Mouse (Mus musculus) hindbrain, embryonic 13.5 days (tissue): ENCODE measurements around the gene Camta1. TPM values are rescaled to one million over a fixed set of nuclear protein-coding genes. Genes with fewer than 3 reads are reported as not detected.

ENCODE experiments used
- ATAC-seq: fragments of 200-750 bp; cut with Nextera tagmentation; 2 replicates; pipeline ENCODE4 v1.8.0; 2017; ENCODE audit warnings: moderate TSS enrichment; ENCODE audit not compliant: low FRiP score
- H3K27ac ChIP-seq: fragments of 300-500 bp; sonication (generic); 2 replicates; pipeline ENCODE4 v1.5.1; 2015; ENCODE audit warnings: inconsistent platforms, mild to moderate bottlenecking, moderate library complexity
- H3K27me3 ChIP-seq: fragments of 300-500 bp; sonication (generic); 2 replicates; pipeline ENCODE4 v1.6.1; 2015; ENCODE audit warnings: mild to moderate bottlenecking, inconsistent platforms
- H3K36me3 ChIP-seq: fragments of 300-500 bp; sonication (generic); 2 replicates; pipeline ENCODE4 v1.6.1; 2015; ENCODE audit warnings: mild to moderate bottlenecking, inconsistent platforms
- H3K4me1 ChIP-seq: fragments of 300-500 bp; sonication (generic); replicated peaks from 2 replicates; pipeline ENCODE4 v1.6.1; 2015; ENCODE audit warnings: inconsistent platforms
- H3K4me2 ChIP-seq: fragments of 300-500 bp; sonication (generic); 2 replicates; pipeline ENCODE4 v1.6.1; 2015; ENCODE audit warnings: inconsistent platforms, mild to moderate bottlenecking, moderate library complexity
- H3K4me3 ChIP-seq: fragments of 300-500 bp; sonication (generic); 2 replicates; pipeline ENCODE4 v1.5.1; 2015; ENCODE audit warnings: mild to moderate bottlenecking, inconsistent platforms
- H3K9ac ChIP-seq: fragments of 300-500 bp; sonication (generic); 2 replicates; pipeline ENCODE4 v1.6.1; 2015; ENCODE audit warnings: mild to moderate bottlenecking, inconsistent platforms
- H3K9me3 ChIP-seq: fragments of 300-500 bp; sonication (generic); 2 replicates; pipeline ENCODE4 v1.6.1; 2016; ENCODE audit warnings: inconsistent platforms
- WGBS: fragments of 180-500 bp; shearing (Covaris S2); methylation state at CpG from one replicate; pipeline ENCODE4 v1.1.7; 2015; 5-methylcytosine and 5-hydroxymethylcytosine counted together
- polyA plus RNA-seq: library from polyadenylated mRNA; unstranded; fragments of >200 nt; fragmentation: Nextera tagmentation; extraction: Ambion mirVana; gene quantifications from 2 replicates; pipeline ENCODE4 v1.2.1, GENCODE M21; 2015

The Camta1 gene
- 159 and 162 TPM in 2 replicates for polyA plus RNA-seq

DNA sequence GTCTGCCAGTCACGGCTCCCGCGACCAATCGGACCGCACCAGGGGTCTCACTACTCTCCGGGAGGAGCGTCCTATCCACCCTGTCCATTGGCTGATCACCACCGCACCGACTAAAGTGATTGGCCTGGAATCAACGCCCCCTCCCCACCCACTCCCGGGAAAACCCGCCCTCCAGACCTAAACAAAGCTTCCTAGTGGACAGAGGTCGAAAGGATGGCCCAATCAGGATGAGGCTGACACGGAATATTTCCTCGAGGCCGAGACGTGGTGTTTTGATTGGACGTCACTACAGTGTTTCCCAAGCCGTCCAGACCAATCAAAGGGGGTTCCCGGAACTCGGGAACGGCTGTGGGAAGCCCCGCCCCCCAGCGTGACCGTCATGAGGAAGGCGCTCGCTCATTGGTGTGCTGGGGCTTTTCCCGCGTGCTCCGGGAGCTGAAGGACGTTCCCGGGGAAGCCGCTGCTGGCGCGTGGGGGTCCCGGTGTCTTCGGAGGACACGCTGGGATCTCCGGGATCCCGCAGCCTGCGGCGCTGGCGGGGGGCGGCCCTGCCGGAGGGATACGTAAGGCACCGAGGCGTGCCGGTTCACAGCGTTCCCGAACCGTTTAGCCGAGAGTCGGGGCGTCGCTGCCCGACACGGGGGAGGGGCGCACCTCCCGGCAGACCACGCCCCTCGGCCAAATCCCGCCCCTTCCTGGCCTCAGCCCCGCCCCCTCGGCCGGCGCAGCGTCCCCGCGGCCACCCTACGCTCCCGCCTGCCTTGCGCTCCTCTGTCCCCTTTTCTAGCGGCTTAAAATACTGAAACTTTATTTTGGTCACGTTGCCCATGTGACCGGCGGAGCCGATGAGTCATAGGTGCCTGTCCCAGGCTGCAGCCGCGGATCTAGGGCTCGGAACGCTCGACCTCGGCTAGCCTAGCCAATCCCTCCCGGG is at the start of gene Camta1:
Gene Camta1, minus strand, starts transcription at position 71 of the 934 bp plus-strand sequence.
- Histone ChIP-seq H3K27ac (peak within 1 kb of the TSS; percentile 93), H3K4me1 (peaks cover 36% of the 10 kb centered on the region), H3K27me3 (no peaks in the 10 kb centered on the region), H3K9me3 (no peaks in the 10 kb centered on the region), H3K36me3 (no peaks in the 10 kb centered on the region; the same call in 1 of the 2 replicates), H3K9ac (peak within 1 kb of the TSS; percentile 87), H3K4me3 (peak within 1 kb of the TSS; percentile 80), H3K4me2 (peak within 1 kb of the TSS; percentile 92)
- under 1% methylated on average over 84 of the region's 85 CpGs for WGBS
- ATAC-seq = peak; percentile 98

DNA sequence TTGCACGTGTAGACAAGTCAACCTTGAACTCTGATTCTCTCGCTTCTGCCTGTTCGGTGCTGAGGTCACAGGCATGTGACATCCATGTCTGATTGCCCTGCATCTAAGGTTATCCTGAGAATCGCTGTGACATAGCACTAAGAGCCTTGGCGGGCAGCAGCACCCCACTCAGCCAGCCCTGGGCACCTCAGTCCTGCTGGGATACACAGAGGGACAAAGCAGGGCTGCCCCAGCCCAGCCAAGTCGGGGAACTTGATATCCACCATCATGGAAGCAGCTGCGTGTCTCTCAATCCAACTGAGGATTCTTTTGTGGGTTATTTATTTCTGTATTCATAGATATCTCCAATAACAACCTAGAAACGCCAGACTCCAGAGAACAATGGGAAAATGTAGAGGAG is 47.1 kb upstream of the Camta1 start:
- peak overlapping the region; percentile 67 for H3K27ac ChIP-seq
- no peak for ATAC-seq
- 0 out of 2 replicates have a peak, but pooled peaks cover 7% of the 10 kb centered on the region for H3K27me3 ChIP-seq
- H3K36me3 ChIP-seq = no peaks in the 10 kb centered on the region
- H3K9ac ChIP-seq = no peak overlapping the region
- WGBS = 75% methylated on average over 8 of the region's 8 CpGs
- no peak overlapping the region for H3K4me3 ChIP-seq
- no peak overlapping the region for H3K4me2 ChIP-seq
- H3K4me1 ChIP-seq = peaks cover 23% of the 10 kb centered on the region
- H3K9me3 ChIP-seq = no peaks in the 10 kb centered on the region

DNA sequence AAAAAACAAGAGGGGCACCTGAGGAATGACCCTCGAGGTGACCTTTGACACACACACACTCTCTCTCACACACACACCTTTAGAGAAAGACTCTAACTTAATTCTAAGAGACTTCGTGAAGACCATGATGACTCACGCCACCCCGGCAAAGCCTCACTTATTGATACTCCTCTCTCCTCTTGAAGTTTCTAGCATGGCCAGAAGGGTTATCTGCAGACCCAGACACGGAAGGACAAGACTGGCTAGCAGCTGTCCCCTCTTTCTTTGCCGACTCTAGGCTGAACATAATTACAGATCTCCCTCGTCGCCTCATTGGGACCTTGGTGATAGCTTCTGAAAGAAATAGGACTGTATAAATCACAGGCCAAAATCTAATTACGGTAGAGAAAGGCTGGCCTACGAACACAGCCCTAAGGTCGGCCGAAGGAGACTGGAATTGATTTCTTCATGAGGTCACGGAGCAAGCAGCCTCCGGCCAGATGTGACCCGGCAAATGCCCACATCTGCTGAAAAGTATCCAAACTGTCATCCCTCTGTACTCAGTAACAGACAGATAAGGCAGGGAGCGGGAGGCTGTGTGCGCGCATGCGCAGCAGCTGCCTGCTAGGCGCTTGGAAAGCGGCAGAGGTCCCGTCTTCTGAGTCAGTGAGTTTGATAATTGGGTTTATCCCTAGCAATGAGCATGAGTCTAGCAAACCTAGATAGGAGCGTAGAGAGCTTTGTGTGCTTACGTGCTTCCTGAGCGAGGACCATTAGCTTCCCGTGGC is 46.1 kb upstream of the Camta1 start:
- 71% methylated on average over 26 of the region's 26 CpGs for WGBS
- 0 out of 2 replicates have a peak, but pooled peaks have one; percentile 28 for ATAC-seq
- no peaks in the 10 kb centered on the region for H3K9me3 ChIP-seq
- H3K27me3 ChIP-seq = 0 out of 2 replicates have a peak, but pooled peaks cover 8% of the 10 kb centered on the region
- peaks cover 23% of the 10 kb centered on the region for H3K4me1 ChIP-seq
- H3K4me3 ChIP-seq = no peak overlapping the region
- no peak overlapping the region for H3K9ac ChIP-seq
- H3K36me3 ChIP-seq = no peaks in the 10 kb centered on the region
- H3K27ac ChIP-seq = no peak overlapping the region
- H3K4me2 ChIP-seq = 0 out of 2 replicates have a peak overlapping the region, but pooled peaks have one; percentile 8

DNA sequence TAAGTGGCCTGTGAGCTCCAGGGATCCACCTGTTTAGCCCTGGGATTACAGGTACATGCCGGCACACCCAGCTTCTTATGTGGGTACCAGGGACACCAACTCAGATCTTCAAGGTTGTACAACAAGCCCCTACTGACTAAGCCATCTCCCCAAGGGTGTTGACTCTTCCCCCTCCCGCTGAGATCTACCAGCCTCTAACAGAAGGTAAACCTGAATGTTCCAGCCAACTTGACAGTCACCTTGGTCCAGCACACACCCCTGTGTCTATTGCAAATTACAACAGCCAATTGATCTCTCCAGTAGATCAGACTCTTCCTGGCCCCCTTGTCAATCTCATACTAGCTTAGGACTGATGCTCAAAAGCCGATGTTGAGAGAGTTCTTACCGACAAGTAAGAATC is 43.9 kb upstream of the Camta1 start:
- H3K27ac ChIP-seq = no peak overlapping the region
- WGBS = 81% methylated on average over 4 of the region's 4 CpGs
- H3K4me1 ChIP-seq = peaks cover 26% of the 10 kb centered on the region
- no peak overlapping the region for H3K9ac ChIP-seq
- no peak overlapping the region for H3K4me2 ChIP-seq
- H3K9me3 ChIP-seq = no peaks in the 10 kb centered on the region
- H3K27me3 ChIP-seq = 0 out of 2 replicates have a peak, but pooled peaks cover 15% of the 10 kb centered on the region
- no peak for ATAC-seq
- H3K36me3 ChIP-seq = no peaks in the 10 kb centered on the region
- H3K4me3 ChIP-seq = no peak overlapping the region

DNA sequence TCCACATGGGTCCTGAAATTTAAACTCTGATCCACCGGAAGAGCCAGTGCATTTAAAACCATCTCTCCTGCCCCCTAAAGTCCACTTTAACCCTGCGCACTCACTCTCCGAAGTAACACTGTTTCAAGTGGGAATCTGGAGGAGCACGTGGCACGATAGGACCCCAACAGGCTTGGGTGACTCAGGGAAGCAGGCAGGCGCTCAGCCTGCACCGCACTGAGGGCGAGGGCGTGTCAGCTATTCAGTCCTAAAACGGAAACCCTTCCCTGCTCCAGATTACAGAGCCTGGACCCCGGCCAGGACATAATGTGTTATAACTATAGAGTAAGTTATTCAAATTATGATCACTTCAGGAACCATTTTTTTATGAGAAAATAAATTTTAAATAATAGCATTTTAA is 42.4 kb upstream of the Camta1 start:
- Histone ChIP-seq H3K4me3 (no peak overlapping the region), H3K9ac (no peak overlapping the region), H3K27ac (no peak overlapping the region), H3K9me3 (no peaks in the 10 kb centered on the region), H3K4me2 (no peak overlapping the region), H3K27me3 (0 out of 2 replicates have a peak, but pooled peaks cover 15% of the 10 kb centered on the region), H3K4me1 (peaks cover 31% of the 10 kb centered on the region), H3K36me3 (no peaks in the 10 kb centered on the region)
- 68% methylated on average over 11 of the region's 11 CpGs for WGBS
- ATAC-seq = no peak

DNA sequence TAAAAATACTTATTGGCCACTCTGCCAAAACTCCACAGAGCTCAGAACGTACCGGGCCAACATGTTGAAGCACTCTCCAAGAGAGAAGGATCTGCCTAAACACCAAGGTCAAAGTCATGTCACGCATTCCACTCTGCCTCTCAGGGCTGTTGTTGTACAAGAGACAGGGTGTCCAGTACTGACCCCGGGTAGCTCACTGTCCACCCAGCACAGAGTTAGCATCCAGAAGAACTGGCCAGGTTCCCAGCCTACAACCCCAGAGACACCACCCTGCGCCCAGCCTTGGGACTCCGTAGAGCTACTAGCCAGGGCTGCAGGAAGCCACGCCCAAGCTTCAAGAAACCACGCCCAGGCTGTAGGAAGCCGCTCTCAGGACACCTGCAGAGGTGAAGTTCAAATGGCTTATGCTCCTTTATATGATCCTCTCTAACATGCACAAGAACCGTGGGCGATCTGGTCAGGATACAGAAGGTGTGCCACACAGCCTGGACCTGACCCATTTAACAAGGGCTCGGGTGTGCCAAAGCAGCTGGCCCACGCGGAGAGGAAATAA is 41.1 kb upstream of the Camta1 start:
- H3K27me3 ChIP-seq = 0 out of 2 replicates have a peak, but pooled peaks cover 15% of the 10 kb centered on the region
- no peak overlapping the region for H3K9ac ChIP-seq
- peaks cover 22% of the 10 kb centered on the region for H3K4me1 ChIP-seq
- no peak overlapping the region for H3K4me2 ChIP-seq
- H3K4me3 ChIP-seq = no peak overlapping the region
- no peak overlapping the region for H3K27ac ChIP-seq
- ATAC-seq = no peak
- 64% methylated on average over 14 of the region's 14 CpGs for WGBS
- H3K36me3 ChIP-seq = no peaks in the 10 kb centered on the region
- H3K9me3 ChIP-seq = no peaks in the 10 kb centered on the region

DNA sequence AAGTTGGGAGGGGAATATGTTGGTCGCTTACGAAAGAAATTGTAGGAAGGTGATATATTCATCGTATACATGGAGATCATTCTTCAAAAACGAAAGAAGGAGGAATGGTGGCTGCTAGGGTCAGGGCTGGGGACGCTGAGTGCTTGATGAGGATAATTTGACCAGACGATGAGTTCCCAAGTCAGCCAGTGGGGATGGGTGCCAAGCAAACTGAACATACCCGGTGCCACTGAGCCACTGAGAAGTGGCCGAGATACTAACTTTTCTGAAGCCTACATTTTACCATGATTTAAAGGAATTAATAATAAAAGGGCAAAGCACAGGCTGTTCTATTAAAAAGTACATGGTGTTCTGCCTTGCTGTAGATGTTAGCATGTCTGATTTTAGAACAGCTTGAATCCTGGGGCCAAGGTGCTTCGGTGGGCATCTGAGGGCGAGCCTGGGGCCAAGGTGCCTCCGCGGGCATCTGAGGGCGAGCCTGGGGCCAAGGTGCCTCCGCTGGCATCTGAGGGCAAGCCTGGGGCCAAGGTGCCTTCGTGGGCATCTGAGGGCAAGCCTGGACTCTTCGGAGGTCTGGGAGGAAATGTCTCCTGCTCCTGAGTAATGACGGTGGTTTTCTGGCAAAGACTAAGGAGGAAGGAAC is 40.5 kb upstream of the Camta1 start:
- 86% methylated on average over 17 of the region's 17 CpGs for WGBS
- H3K36me3 ChIP-seq = no peaks in the 10 kb centered on the region
- H3K27me3 ChIP-seq = 0 out of 2 replicates have a peak, but pooled peaks cover 15% of the 10 kb centered on the region
- ATAC-seq = no peak
- H3K4me1 ChIP-seq = peaks cover 19% of the 10 kb centered on the region
- no peak overlapping the region for H3K9ac ChIP-seq
- H3K9me3 ChIP-seq = no peaks in the 10 kb centered on the region
- no peak overlapping the region for H3K27ac ChIP-seq
- H3K4me3 ChIP-seq = no peak overlapping the region
- H3K4me2 ChIP-seq = no peak overlapping the region

DNA sequence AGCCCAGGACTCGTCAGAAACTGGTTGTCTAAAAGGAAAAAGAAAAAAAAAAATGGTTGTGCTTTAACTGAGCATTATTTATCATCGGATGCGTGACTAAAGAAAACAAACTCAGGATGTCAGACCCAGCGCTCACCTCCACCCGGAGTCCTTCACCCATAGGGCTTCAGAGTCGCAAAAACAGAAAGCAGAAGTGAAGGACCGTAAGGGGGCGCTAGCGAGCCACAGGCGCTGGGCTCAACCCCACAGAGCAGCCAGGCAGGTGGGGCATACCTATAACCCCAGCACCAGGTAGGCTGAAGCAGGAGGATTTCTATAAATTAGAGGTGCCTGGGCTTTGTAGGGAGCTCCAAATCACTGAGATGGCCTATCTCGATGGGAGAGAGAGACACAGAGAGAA is 39.7 kb upstream of the Camta1 start:
- no peak overlapping the region for H3K4me3 ChIP-seq
- peaks cover 13% of the 10 kb centered on the region for H3K4me1 ChIP-seq
- 0 out of 2 replicates have a peak, but pooled peaks cover 15% of the 10 kb centered on the region for H3K27me3 ChIP-seq
- H3K36me3 ChIP-seq = no peaks in the 10 kb centered on the region
- H3K27ac ChIP-seq = no peak overlapping the region
- H3K9me3 ChIP-seq = no peaks in the 10 kb centered on the region
- 64% methylated on average over 11 of the region's 11 CpGs for WGBS
- no peak for ATAC-seq
- no peak overlapping the region for H3K4me2 ChIP-seq
- no peak overlapping the region for H3K9ac ChIP-seq

DNA sequence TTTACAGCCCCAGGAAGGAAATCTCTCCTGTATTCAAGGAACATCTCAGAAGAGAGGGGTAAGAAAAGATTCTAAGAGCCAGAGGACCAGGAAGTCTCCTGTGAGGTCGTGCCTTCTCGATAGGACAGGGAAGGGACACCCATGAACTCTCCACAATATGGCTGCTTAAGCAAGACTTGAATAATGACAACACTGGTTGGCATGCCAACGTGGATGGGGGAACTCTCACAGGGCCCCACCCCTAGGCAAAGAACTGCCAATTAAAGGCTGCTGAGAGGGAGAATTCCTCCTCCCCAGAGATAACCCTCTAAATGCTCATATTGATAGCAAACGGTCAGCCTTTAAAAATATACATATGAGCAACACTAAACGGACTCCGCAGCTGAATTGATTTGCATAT is 39.1 kb upstream of the Camta1 start:
- H3K36me3 ChIP-seq = no peaks in the 10 kb centered on the region
- WGBS = 68% methylated on average over 6 of the region's 6 CpGs
- H3K27ac ChIP-seq = no peak overlapping the region
- no peak overlapping the region for H3K4me3 ChIP-seq
- no peak for ATAC-seq
- H3K4me1 ChIP-seq = peaks cover 9% of the 10 kb centered on the region
- H3K4me2 ChIP-seq = no peak overlapping the region
- H3K9ac ChIP-seq = no peak overlapping the region
- H3K27me3 ChIP-seq = 0 out of 2 replicates have a peak, but pooled peaks cover 15% of the 10 kb centered on the region
- H3K9me3 ChIP-seq = no peaks in the 10 kb centered on the region

DNA sequence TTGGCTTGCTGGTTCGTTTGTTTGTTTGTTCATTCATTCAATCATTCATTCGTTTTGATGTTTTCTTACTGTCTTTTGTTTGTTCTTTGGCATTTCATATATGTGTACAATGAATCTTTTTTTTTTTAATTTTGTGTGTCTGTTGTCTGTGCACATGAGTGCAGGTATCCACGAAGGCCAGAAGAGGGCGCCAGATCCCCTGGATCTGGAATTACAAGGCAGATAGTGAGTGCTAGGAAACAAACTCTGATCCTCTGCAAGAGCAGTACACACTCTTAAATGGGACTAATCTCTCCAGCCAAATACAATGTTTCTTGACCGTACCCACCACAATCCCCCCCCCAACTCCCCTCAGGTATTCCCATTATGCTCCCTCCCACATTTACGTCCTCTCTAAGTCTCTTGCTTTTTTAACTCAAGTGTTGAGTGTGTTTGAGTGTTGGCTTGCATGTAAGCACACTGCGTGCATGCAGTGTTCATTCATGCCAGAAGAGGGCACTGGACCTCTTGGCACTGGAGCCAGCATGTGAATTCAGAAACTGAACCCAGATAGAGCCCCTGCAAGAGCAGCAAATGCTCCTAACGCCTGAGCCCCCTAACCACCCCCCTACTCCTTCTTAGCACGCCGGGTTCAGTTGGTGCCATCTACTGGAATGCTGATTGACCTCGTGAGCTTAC is 38.2 kb upstream of the Camta1 start:
- ATAC-seq = no peak
- Histone ChIP-seq H3K4me2 (no peak overlapping the region), H3K4me3 (no peak overlapping the region), H3K4me1 (peaks cover 9% of the 10 kb centered on the region), H3K27ac (0 out of 2 replicates have a peak overlapping the region, but pooled peaks have one; percentile 35), H3K36me3 (no peaks in the 10 kb centered on the region), H3K27me3 (0 out of 2 replicates have a peak, but pooled peaks cover 8% of the 10 kb centered on the region), H3K9me3 (0 out of 2 replicates have a peak, but pooled peaks cover 5% of the 10 kb centered on the region), H3K9ac (no peak overlapping the region)
- 72% methylated on average over 11 of the region's 11 CpGs for WGBS
